Mouse (Mus musculus): ENCODE measurements around the gene Pgm2l1. TPM values are rescaled to one million over a fixed set of nuclear protein-coding genes. Genes with fewer than 3 reads are reported as not detected.

Pgm2l1 gene
- polyA plus RNA-seq, 1 experiment from 2014 or later = 11.4 TPM

- Histone ChIP-seq H3K9me3 (no peaks in the 10 kb centered on the region), H3K36me3 (no peaks in the 10 kb centered on the region), H3K27ac (no peak overlapping the region), H3K4me2 (replicated peaks) (no peak overlapping the region), H3K4me1 (no peaks in the 10 kb centered on the region), H3K27me3 (replicated peaks) (no peaks in the 10 kb centered on the region), H3K9ac (no peak overlapping the region), H3K4me3 (no peak overlapping the region)
- no peak for ATAC-seq (ENCODE audit: low FRiP score, low read depth)
- 60% methylated on average over 3 of the region's 3 CpGs for WGBS
These were observed 23.6 kb upstream of the Pgm2l1 start for GRCm38 (mm10) chr7:100203616-100204015.

- H3K4me3 ChIP-seq = no peak overlapping the region
- H3K9ac ChIP-seq = no peak overlapping the region
- no peaks in the 10 kb centered on the region for H3K36me3 ChIP-seq
- no peak overlapping the region for H3K4me2 ChIP-seq (replicated peaks)
- no peak overlapping the region for H3K27ac ChIP-seq
- H3K4me1 ChIP-seq = no peaks in the 10 kb centered on the region
- 66% methylated on average over 6 of the region's 6 CpGs for WGBS
- no peaks in the 10 kb centered on the region for H3K9me3 ChIP-seq
- no peaks in the 10 kb centered on the region for H3K27me3 ChIP-seq (replicated peaks)
- ATAC-seq (ENCODE audit: low FRiP score, low read depth) = no peak
These were observed 22.3 kb upstream of the Pgm2l1 start for GRCm38 (mm10) chr7:100204871-100205270.

GRCm38 (mm10) chr7:100206144-100206543, 21.1 kb upstream of the Pgm2l1 start:
- Histone ChIP-seq H3K4me3 (no peak overlapping the region), H3K27ac (no peak overlapping the region), H3K27me3 (replicated peaks) (no peaks in the 10 kb centered on the region), H3K4me2 (replicated peaks) (no peak overlapping the region), H3K4me1 (no peaks in the 10 kb centered on the region), H3K9ac (no peak overlapping the region), H3K36me3 (no peaks in the 10 kb centered on the region), H3K9me3 (no peaks in the 10 kb centered on the region)
- ATAC-seq (ENCODE audit: low FRiP score, low read depth) = no peak
- WGBS = 83% methylated on average over 2 of the region's 2 CpGs

- no peak for ATAC-seq (ENCODE audit: low FRiP score, low read depth)
- no peaks in the 10 kb centered on the region for H3K36me3 ChIP-seq
- H3K4me1 ChIP-seq = no peaks in the 10 kb centered on the region
- H3K9me3 ChIP-seq = no peaks in the 10 kb centered on the region
- no peak overlapping the region for H3K4me2 ChIP-seq (replicated peaks)
- H3K27me3 ChIP-seq (replicated peaks) = no peaks in the 10 kb centered on the region
- no peak overlapping the region for H3K9ac ChIP-seq
- no peak overlapping the region for H3K4me3 ChIP-seq
- no peak overlapping the region for H3K27ac ChIP-seq
These were observed 19.3 kb upstream of the Pgm2l1 start for GRCm38 (mm10) chr7:100207886-100208285.

DNA sequence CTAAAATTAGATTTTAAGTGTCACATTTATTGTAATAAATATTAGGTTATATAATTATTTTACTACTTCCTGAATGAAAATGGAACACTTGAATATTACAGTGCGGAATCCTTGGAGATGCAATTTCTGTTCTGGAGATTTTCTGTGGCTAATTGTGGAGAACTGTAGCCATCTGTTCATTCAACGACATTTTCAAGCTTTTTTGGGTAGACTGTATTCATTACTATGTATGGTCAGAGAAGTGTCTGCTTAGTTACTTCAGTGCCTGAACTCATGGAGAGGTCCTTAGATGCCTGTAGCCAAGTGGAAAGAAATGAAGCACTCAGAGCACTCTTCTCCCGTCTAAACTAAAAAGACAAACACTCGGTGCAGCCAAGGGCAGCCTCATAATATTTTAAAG, 12.9 kb upstream of the Pgm2l1 start:
- Histone ChIP-seq H3K36me3 (no peaks in the 10 kb centered on the region), H3K4me3 (no peak overlapping the region), H3K9ac (no peak overlapping the region), H3K4me2 (replicated peaks) (no peak overlapping the region), H3K27ac (no peak overlapping the region), H3K9me3 (no peaks in the 10 kb centered on the region), H3K4me1 (peaks cover 19% of the 10 kb centered on the region), H3K27me3 (replicated peaks) (no peaks in the 10 kb centered on the region)
- ATAC-seq (ENCODE audit: low FRiP score, low read depth) = no peak
- WGBS = 78% methylated on average over 4 of the region's 4 CpGs

GRCm38 (mm10) chr7:100215116-100215732, 12.0 kb upstream of the Pgm2l1 start:
- 43% methylated on average over 6 of the region's 6 CpGs for WGBS
- Histone ChIP-seq H3K9me3 (no peaks in the 10 kb centered on the region), H3K36me3 (no peaks in the 10 kb centered on the region), H3K27me3 (replicated peaks) (no peaks in the 10 kb centered on the region), H3K4me2 (replicated peaks) (no peak overlapping the region), H3K4me1 (peaks cover 19% of the 10 kb centered on the region), H3K4me3 (no peak overlapping the region), H3K27ac (no peak overlapping the region), H3K9ac (no peak overlapping the region)
- no peak for ATAC-seq (ENCODE audit: low FRiP score, low read depth)

- Histone ChIP-seq H3K4me2 (replicated peaks) (peak overlapping the region; percentile 43), H3K27ac (no peak overlapping the region), H3K4me1 (peaks cover 19% of the 10 kb centered on the region), H3K27me3 (replicated peaks) (no peaks in the 10 kb centered on the region), H3K36me3 (no peaks in the 10 kb centered on the region), H3K4me3 (0 out of 2 replicates have a peak overlapping the region, but pooled peaks have one; percentile 9), H3K9ac (no peak overlapping the region), H3K9me3 (no peaks in the 10 kb centered on the region)
- WGBS = 19% methylated on average over 10 of the region's 10 CpGs
- ATAC-seq (ENCODE audit: low FRiP score, low read depth) = no peak
These were observed 11.2 kb upstream of the Pgm2l1 start for GRCm38 (mm10) chr7:100215976-100216375.

- 75% methylated on average over 9 of the region's 9 CpGs for WGBS
- no peak for ATAC-seq (ENCODE audit: low FRiP score, low read depth)
- no peak overlapping the region for H3K4me2 ChIP-seq (replicated peaks)
- no peaks in the 10 kb centered on the region for H3K9me3 ChIP-seq
- peaks cover 19% of the 10 kb centered on the region for H3K4me1 ChIP-seq
- no peak overlapping the region for H3K9ac ChIP-seq
- no peak overlapping the region for H3K27ac ChIP-seq
- H3K36me3 ChIP-seq = no peaks in the 10 kb centered on the region
- H3K27me3 ChIP-seq (replicated peaks) = no peaks in the 10 kb centered on the region
- H3K4me3 ChIP-seq = no peak overlapping the region
These were observed 10.3 kb upstream of the Pgm2l1 start for GRCm38 (mm10) chr7:100216601-100217565.

- Histone ChIP-seq H3K4me3 (peak overlapping the region; percentile 84), H3K27me3 (replicated peaks) (no peaks in the 10 kb centered on the region), H3K4me2 (replicated peaks) (peak overlapping the region; percentile 91), H3K4me1 (no peaks in the 10 kb centered on the region), H3K27ac (peak overlapping the region; percentile 83), H3K9me3 (no peaks in the 10 kb centered on the region), H3K36me3 (no peaks in the 10 kb centered on the region), H3K9ac (peak overlapping the region; percentile 90)
- under 1% methylated on average over 23 of the region's 23 CpGs for WGBS
- ATAC-seq (ENCODE audit: low FRiP score, low read depth) = peak; percentile 59
These were observed 817 bp downstream of the Pgm2l1 start for GRCm38 (mm10) chr7:100227896-100228525.

GRCm38 (mm10) chr7:100228957-100229356, 1.8 kb downstream of the Pgm2l1 start:
- WGBS = 78% methylated on average over 3 of the region's 3 CpGs
- Histone ChIP-seq H3K4me1 (no peaks in the 10 kb centered on the region), H3K27me3 (replicated peaks) (no peaks in the 10 kb centered on the region), H3K4me3 (peak overlapping the region; percentile 84; the same call in 1 of the 2 replicates), H3K9ac (no peak overlapping the region), H3K4me2 (replicated peaks) (peak overlapping the region; percentile 91), H3K9me3 (no peaks in the 10 kb centered on the region), H3K36me3 (no peaks in the 10 kb centered on the region), H3K27ac (no peak overlapping the region)
- no peak for ATAC-seq (ENCODE audit: low FRiP score, low read depth)

GRCm38 (mm10) chr7:100230646-100231045, 3.5 kb downstream of the Pgm2l1 start:
- no peak overlapping the region for H3K4me2 ChIP-seq (replicated peaks)

DNA sequence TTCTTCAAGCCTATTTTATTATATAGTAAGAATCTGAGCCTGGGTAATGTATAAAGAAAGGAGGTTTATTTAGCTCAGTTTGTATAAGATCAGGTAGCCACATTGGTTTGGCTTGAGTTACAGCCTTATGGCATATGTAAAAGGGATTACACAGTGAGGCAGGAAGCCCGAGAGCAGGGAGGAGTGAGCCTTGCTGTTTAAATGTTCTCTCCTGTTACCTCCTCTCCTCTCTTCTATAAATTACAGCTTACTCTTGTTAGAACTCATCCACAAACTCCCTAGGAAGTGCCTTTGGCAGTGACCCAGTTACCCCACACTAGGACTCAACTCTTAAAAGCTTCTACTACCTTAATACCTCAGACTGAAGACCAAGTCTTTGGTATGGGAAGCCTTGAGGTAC, 4.5 kb downstream of the Pgm2l1 start:
- no peak for ATAC-seq (ENCODE audit: low FRiP score, low read depth)
- Histone ChIP-seq H3K9ac (no peak overlapping the region), H3K4me1 (no peaks in the 10 kb centered on the region), H3K27me3 (replicated peaks) (no peaks in the 10 kb centered on the region), H3K27ac (no peak overlapping the region), H3K4me3 (no peak overlapping the region), H3K9me3 (no peaks in the 10 kb centered on the region), H3K36me3 (no peaks in the 10 kb centered on the region), H3K4me2 (replicated peaks) (no peak overlapping the region)
- WGBS = 49% methylated on average over 1 of the region's 1 CpGs

More at GRCm38 (mm10) chr7:100230646-100231045, 3.5 kb downstream of the Pgm2l1 start:
- Histone ChIP-seq H3K36me3 (no peaks in the 10 kb centered on the region), H3K9me3 (no peaks in the 10 kb centered on the region), H3K4me3 (no peak overlapping the region), H3K27me3 (replicated peaks) (no peaks in the 10 kb centered on the region), H3K9ac (no peak overlapping the region), H3K4me1 (no peaks in the 10 kb centered on the region), H3K27ac (no peak overlapping the region)
- 95% methylated on average over 1 of the region's 1 CpGs for WGBS
- no peak for ATAC-seq (ENCODE audit: low FRiP score, low read depth)

Data from neural tube, embryonic 12.5 days (tissue).